Mouse (Mus musculus): Measurements from ENCODE around the gene Syt1.

The Syt1 gene

GRCm38 (mm10) chr10:108452421-108452820 is 558.4 kb downstream of the Syt1 start:
- no peak for TF ChIP-seq GATA4 (IDR thresholded peaks at IDR 0.05; ENCODE audit: insufficient replicate concordance, low read length)

GRCm38 (mm10) chr10:108451516-108451915 is 559.3 kb downstream of the Syt1 start:
- no peak for TF ChIP-seq GATA4 (IDR thresholded peaks at IDR 0.05; ENCODE audit: insufficient replicate concordance, low read length)

DNA sequence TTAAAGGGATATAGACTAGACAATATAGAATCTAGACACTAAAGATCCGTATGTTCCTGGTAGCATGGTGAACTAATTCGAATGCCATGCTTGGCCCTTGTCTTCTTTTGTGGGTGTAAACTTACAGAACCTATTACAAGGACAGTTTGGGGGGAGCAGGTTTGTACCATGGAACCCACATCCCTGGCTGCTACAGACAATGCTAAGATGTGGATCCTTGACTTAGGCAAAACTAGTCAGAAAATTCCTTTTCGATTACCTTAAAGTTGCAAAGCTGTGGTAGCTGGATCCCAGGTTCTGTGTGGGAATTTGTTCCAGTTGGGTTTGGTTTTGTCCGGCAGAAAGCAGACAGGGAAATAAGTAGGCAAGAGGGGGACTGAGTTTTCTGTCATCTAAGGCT is 560.4 kb downstream of the Syt1 start:
- no peak for TF ChIP-seq GATA4 (IDR thresholded peaks at IDR 0.05; ENCODE audit: insufficient replicate concordance, low read length)

- TF ChIP-seq GATA4 (IDR thresholded peaks at IDR 0.05; ENCODE audit: insufficient replicate concordance, low read length): no peak
Measured at GRCm38 (mm10) chr10:108448421-108448820, 562.4 kb downstream of the Syt1 start.
